Mouse (Mus musculus): ENCODE measurements at regions not wholly inside any gene's neighbourhood (a gene's known extent, or its start where the extent isn't known, plus 50 kb on each side); places are given as distances from the start of the nearest gene placed in this dataset.

DNA sequence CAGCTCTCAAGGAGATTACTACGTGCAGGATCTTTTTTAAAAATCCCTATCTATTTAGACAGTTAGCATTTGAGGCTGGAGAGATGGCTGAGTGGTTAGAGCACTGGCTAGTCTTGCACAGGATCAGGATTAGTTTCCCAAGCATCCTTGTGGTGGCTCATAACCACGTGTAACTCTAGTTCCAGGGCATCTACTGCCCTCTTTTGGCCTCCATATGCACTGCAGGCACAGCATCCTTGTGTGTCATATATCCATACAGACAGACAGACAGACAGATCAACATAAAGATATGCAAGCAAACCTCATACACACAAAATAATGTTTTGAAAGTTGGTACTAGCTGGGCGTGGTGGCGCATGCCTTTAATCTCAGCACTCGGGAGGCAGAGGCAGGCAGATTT is 53.3 kb upstream of the Zfp280d start:
- TF ChIP-seq CTCF (IDR thresholded peaks at IDR 0.05; ENCODE audit: insufficient read depth, low read depth, low read length) (no peak), POLR2A (IDR thresholded peaks at IDR 0.05; ENCODE audit: insufficient read depth, low read depth, low read length) (no peak)

Measured in olfactory bulb, adult 2 months (tissue).